Mouse (Mus musculus): Measurements from ENCODE around the gene Nrsn2.
A peak's percentile ranks its signal among the peaks of the same experiment; 100 is the strongest.

Nrsn2 gene

GRCm38 (mm10) chr2:152343329-152344213 lies 32.9 kb downstream of the Nrsn2 start, which contains the start of gene Trib3:
Gene Trib3 (minus strand): TSS chr2:152344032.
- DNase-seq (ENCODE audit: low spot score in 2 of 2) = peak; percentile 73 to 84

- DNase-seq (ENCODE audit: low spot score in 2 of 2) = no peak
Observed at GRCm38 (mm10) chr2:152339631-152340179, 36.7 kb downstream of the Nrsn2 start.

GRCm38 (mm10) chr2:152338319-152338718 lies 38.1 kb downstream of the Nrsn2 start:
- DNase-seq (ENCODE audit: low spot score in 2 of 2) = no peak

- DNase-seq (ENCODE audit: low spot score in 2 of 2) = no peak
Observed at GRCm38 (mm10) chr2:152337591-152338212, 38.7 kb downstream of the Nrsn2 start.

- DNase-seq (ENCODE audit: low spot score in 2 of 2) = no peak
Observed at GRCm38 (mm10) chr2:152336856-152337255, 39.6 kb downstream of the Nrsn2 start.

GRCm38 (mm10) chr2:152335289-152335820 lies 41.1 kb downstream of the Nrsn2 start:
- no peak for DNase-seq (ENCODE audit: low spot score in 2 of 2)

GRCm38 (mm10) chr2:152333345-152334006 lies 43.0 kb downstream of the Nrsn2 start:
- no peak for DNase-seq (ENCODE audit: low spot score in 2 of 2)

GRCm38 (mm10) chr2:152332101-152332825 lies 44.2 kb downstream of the Nrsn2 start, which contains the start of gene Rbck1:
Gene Rbck1 (minus strand): TSS chr2:152332653.
- peak; percentile 92 to 93 for DNase-seq (ENCODE audit: low spot score in 2 of 2)

GRCm38 (mm10) chr2:152330858-152331423 lies 45.5 kb downstream of the Nrsn2 start:
- DNase-seq (ENCODE audit: low spot score in 2 of 2) = no peak

GRCm38 (mm10) chr2:152327980-152328379 lies 48.5 kb downstream of the Nrsn2 start:
- DNase-seq (ENCODE audit: low spot score in 2 of 2) = no peak

GRCm38 (mm10) chr2:152326654-152327053 lies 49.8 kb downstream of the Nrsn2 start:
- no peak for DNase-seq (ENCODE audit: low spot score in 2 of 2)

GRCm38 (mm10) chr2:152326157-152326556 lies 50.3 kb downstream of the Nrsn2 start:
- DNase-seq (ENCODE audit: low spot score in 2 of 2) = no peak

- no peak for DNase-seq (ENCODE audit: low spot score in 2 of 2)
Observed at GRCm38 (mm10) chr2:152324842-152325241, 51.6 kb downstream of the Nrsn2 start.

- DNase-seq (ENCODE audit: low spot score in 2 of 2) = no peak
Observed at GRCm38 (mm10) chr2:152323971-152324370, 52.5 kb downstream of the Nrsn2 start.

GRCm38 (mm10) chr2:152322198-152322597 lies 54.2 kb downstream of the Nrsn2 start:
- no peak for DNase-seq (ENCODE audit: low spot score in 2 of 2)

- no peak for DNase-seq (ENCODE audit: low spot score in 2 of 2)
Observed at GRCm38 (mm10) chr2:152321558-152321957, 54.9 kb downstream of the Nrsn2 start.
